Mouse (Mus musculus): Measurements from ENCODE around the gene Arid5a. TPM values are rescaled to one million over a fixed set of nuclear protein-coding genes. Genes with fewer than 3 reads are reported as not detected.
A peak's percentile ranks its signal among the peaks of the same experiment; 100 is the strongest.

Gene Arid5a
- polyA plus RNA-seq, 1 experiment from 2014 or later = 14.9 TPM

GRCm38 (mm10) chr1:36356955-36357695, 49.6 kb downstream of the Arid5a start:
- Histone ChIP-seq H3K9me3 (ENCODE audit: low read length) (no peaks in the 10 kb centered on the region), H3K9ac (replicated peaks; ENCODE audit: low read depth) (no peak overlapping the region), H3K27me3 (replicated peaks; ENCODE audit: insufficient read depth, low read length) (no peaks in the 10 kb centered on the region), H3K4me3 (ENCODE audit: low read depth, low read length) (no peak overlapping the region), H3K4me2 (replicated peaks; ENCODE audit: low read depth, low read length) (no peak overlapping the region), H3K4me1 (ENCODE audit: insufficient read depth, low read depth, low read length) (no peaks in the 10 kb centered on the region), H3K36me3 (ENCODE audit: insufficient read depth, low read length) (peaks cover 43% of the 10 kb centered on the region), H3K27ac (ENCODE audit: low read length) (no peak overlapping the region)
- WGBS = 77% methylated on average over 5 of the region's 5 CpGs
- TF ChIP-seq EP300 (IDR thresholded peaks at IDR 0.05) (no peak), CTCF (IDR thresholded peaks at IDR 0.05) (no peak)
- ATAC-seq = no peak
- no peak for DNase-seq (ENCODE audit: low spot score)

GRCm38 (mm10) chr1:36367698-36368097, 60.2 kb downstream of the Arid5a start:
- H3K36me3 ChIP-seq (ENCODE audit: insufficient read depth, low read length) = no peaks in the 10 kb centered on the region
- WGBS = 37% methylated on average over 12 of the region's 12 CpGs
- H3K4me3 ChIP-seq (ENCODE audit: low read depth, low read length) = peak overlapping the region; percentile 90
- no peaks in the 10 kb centered on the region for H3K9me3 ChIP-seq (ENCODE audit: low read length)
- H3K9ac ChIP-seq (replicated peaks; ENCODE audit: low read depth) = no peak overlapping the region; the same call in 1 of the 2 replicates
- peaks cover 7% of the 10 kb centered on the region; the same call in 1 of the 2 replicates for H3K4me1 ChIP-seq (ENCODE audit: insufficient read depth, low read depth, low read length)
- TF ChIP-seq EP300 (IDR thresholded peaks at IDR 0.05) (no peak), CTCF (IDR thresholded peaks at IDR 0.05) (no peak)
- DNase-seq (ENCODE audit: low spot score) = peak; percentile 6
- H3K27ac ChIP-seq (ENCODE audit: low read length) = no peak overlapping the region
- no peaks in the 10 kb centered on the region for H3K27me3 ChIP-seq (replicated peaks; ENCODE audit: insufficient read depth, low read length)
- no peak for ATAC-seq
- peak overlapping the region; percentile 71 for H3K4me2 ChIP-seq (replicated peaks; ENCODE audit: low read depth, low read length)

- H3K4me1 ChIP-seq (ENCODE audit: insufficient read depth, low read depth, low read length) = peaks cover 7% of the 10 kb centered on the region; the same call in 1 of the 2 replicates
- peak overlapping the region; percentile 90 for H3K9ac ChIP-seq (replicated peaks; ENCODE audit: low read depth)
- peak overlapping the region; percentile 78 for H3K27ac ChIP-seq (ENCODE audit: low read length)
- no peaks in the 10 kb centered on the region for H3K9me3 ChIP-seq (ENCODE audit: low read length)
- no peaks in the 10 kb centered on the region for H3K36me3 ChIP-seq (ENCODE audit: insufficient read depth, low read length)
- ATAC-seq (peak; percentile 91), DNase-seq (ENCODE audit: low spot score) (peak; percentile 61)
- 4% methylated on average over 36 of the region's 55 CpGs for WGBS
- peak overlapping the region; percentile 71 for H3K4me2 ChIP-seq (replicated peaks; ENCODE audit: low read depth, low read length)
- TF ChIP-seq CTCF (IDR thresholded peaks at IDR 0.05) (no peak), EP300 (IDR thresholded peaks at IDR 0.05) (no peak)
- peak overlapping the region; percentile 90 for H3K4me3 ChIP-seq (ENCODE audit: low read depth, low read length)
- H3K27me3 ChIP-seq (replicated peaks; ENCODE audit: insufficient read depth, low read length) = no peaks in the 10 kb centered on the region
These were observed 60.8 kb downstream of the Arid5a start for GRCm38 (mm10) chr1:36368112-36368968.

GRCm38 (mm10) chr1:36368969-36369645, 61.6 kb downstream of the Arid5a start, which contains the start of gene Kansl3:
Gene Kansl3, minus strand, starts transcription at chr1:36369181.
- no peaks in the 10 kb centered on the region for H3K27me3 ChIP-seq (replicated peaks; ENCODE audit: insufficient read depth, low read length)
- peak within 1 kb of the TSS; percentile 78 for H3K27ac ChIP-seq (ENCODE audit: low read length)
- peak within 1 kb of the TSS; percentile 71 for H3K4me2 ChIP-seq (replicated peaks; ENCODE audit: low read depth, low read length)
- peak within 1 kb of the TSS; percentile 90 for H3K4me3 ChIP-seq (ENCODE audit: low read depth, low read length)
- H3K9me3 ChIP-seq (ENCODE audit: low read length) = no peaks in the 10 kb centered on the region
- peaks cover 7% of the 10 kb centered on the region; the same call in 1 of the 2 replicates for H3K4me1 ChIP-seq (ENCODE audit: insufficient read depth, low read depth, low read length)
- H3K9ac ChIP-seq (replicated peaks; ENCODE audit: low read depth) = peak within 1 kb of the TSS; percentile 90
- no peaks in the 10 kb centered on the region for H3K36me3 ChIP-seq (ENCODE audit: insufficient read depth, low read length)
- TF ChIP-seq EP300 (IDR thresholded peaks at IDR 0.05) (no peak), CTCF (IDR thresholded peaks at IDR 0.05) (no peak)
- WGBS = 3% methylated on average over 56 of the region's 61 CpGs
- DNase-seq (ENCODE audit: low spot score) (peak; percentile 93), ATAC-seq (peak; percentile 91)

GRCm38 (mm10) chr1:36370918-36371317, 63.4 kb downstream of the Arid5a start:
- 58% methylated on average over 6 of the region's 6 CpGs for WGBS

More at GRCm38 (mm10) chr1:36370918-36371317, 63.4 kb downstream of the Arid5a start:
- H3K4me2 ChIP-seq (replicated peaks; ENCODE audit: low read depth, low read length) = no peak overlapping the region
- H3K9me3 ChIP-seq (ENCODE audit: low read length) = no peaks in the 10 kb centered on the region
- no peaks in the 10 kb centered on the region for H3K36me3 ChIP-seq (ENCODE audit: insufficient read depth, low read length)
- H3K9ac ChIP-seq (replicated peaks; ENCODE audit: low read depth) = no peak overlapping the region
- peak; percentile 29 for DNase-seq (ENCODE audit: low spot score)
- no peaks in the 10 kb centered on the region for H3K27me3 ChIP-seq (replicated peaks; ENCODE audit: insufficient read depth, low read length)
- H3K27ac ChIP-seq (ENCODE audit: low read length) = no peak overlapping the region
- H3K4me1 ChIP-seq (ENCODE audit: insufficient read depth, low read depth, low read length) = peaks cover 7% of the 10 kb centered on the region; the same call in 1 of the 2 replicates
- H3K4me3 ChIP-seq (ENCODE audit: low read depth, low read length) = no peak overlapping the region
- ATAC-seq = no peak
- TF ChIP-seq CTCF (IDR thresholded peaks at IDR 0.05) = no peak
- no peak for TF ChIP-seq EP300 (IDR thresholded peaks at IDR 0.05)
